Mouse (Mus musculus) MEL (cell line): ENCODE data around the gene Mslnl. TPM values are rescaled to one million over a fixed set of nuclear protein-coding genes. Genes with fewer than 3 reads are reported as not detected.

Experiments used
- DNase-seq: peaks from one replicate; pipeline ENCODE4 v3.0.0; 2011; ENCODE audit warnings: low read depth, low spot score
- H3K27ac ChIP-seq: 2 replicates; pipeline ENCODE4 v1.5.1; 2012; ENCODE audit warnings: low read depth, mild to moderate bottlenecking, control low read depth, low read length, moderate library complexity; ENCODE audit not compliant: control insufficient read depth
- H3K27me3 ChIP-seq, 2 experiments: fragments of 150-350 bp in 1 of 2; sonication (generic) in 1 of 2; 2 replicates each; pipeline ENCODE4 v1.6.1; 2012; ENCODE audit warnings: low read length in 2 of 2, mild to moderate bottlenecking in 2 of 2, improper control_type of control experiment in 1 of 2, moderate library complexity in 1 of 2; ENCODE audit not compliant: insufficient read depth in 2 of 2, control insufficient read depth in 1 of 2
- H3K36me3 ChIP-seq, 2 experiments: 2 replicates each; pipeline ENCODE4 v1.6.1; 2012 to 2014; ENCODE audit warnings: low read length in 2 of 2, improper control_type of control experiment in 1 of 2, inconsistent platforms in 1 of 2, mild to moderate bottlenecking in 1 of 2; ENCODE audit not compliant: insufficient read depth in 2 of 2, control insufficient read depth in 1 of 2
- H3K4me1 ChIP-seq, 2 experiments: fragments of 150-350 bp in 1 of 2; sonication (generic) in 1 of 2; 2 replicates each; pipeline ENCODE4 v1.6.1; 2012; ENCODE audit warnings: low read length in 2 of 2, improper control_type of control experiment in 1 of 2, mild to moderate bottlenecking in 1 of 2; ENCODE audit not compliant: insufficient read depth in 2 of 2, control insufficient read depth in 1 of 2
- H3K4me3 ChIP-seq, 2 experiments: fragments of 150-350 bp in 1 of 2; sonication (generic) in 1 of 2; 2 replicates each; pipeline ENCODE4 v1.5.1; 2012; ENCODE audit warnings: low read depth in 2 of 2, low read length in 2 of 2, mild to moderate bottlenecking in 2 of 2, moderate library complexity in 2 of 2, control low read depth in 1 of 2, improper control_type of control experiment in 1 of 2; ENCODE audit not compliant: control insufficient read depth in 1 of 2, insufficient read depth in 1 of 2
- H3K79me2 ChIP-seq: 2 replicates; pipeline ENCODE4 v1.6.1; 2012; ENCODE audit warnings: mild to moderate bottlenecking, low read length, moderate library complexity; ENCODE audit not compliant: control insufficient read depth, poor library complexity, insufficient read depth
- H3K9ac ChIP-seq: 2 replicates; pipeline ENCODE4 v1.6.1; 2012; ENCODE audit warnings: low read depth, mild to moderate bottlenecking, control low read depth, low read length, moderate library complexity; ENCODE audit not compliant: control insufficient read depth, poor library complexity, severe bottlenecking
- H3K9me3 ChIP-seq: fragments of 150-350 bp; sonication (generic); replicated peaks from 2 replicates; pipeline ENCODE4 v1.6.1; 2012; ENCODE audit warnings: mild to moderate bottlenecking, low read length, improper control_type of control experiment, moderate library complexity; ENCODE audit not compliant: insufficient read depth
- CTCF ChIP-seq, 3 experiments: IDR thresholded peaks in 2 of 3; conservative IDR thresholded peaks in 1 of 3; 2 replicates each; pipeline ENCODE4 v1.5.1; 2011 to 2012; ENCODE audit warnings: low read length in 3 of 3, low read depth in 2 of 3, mild to moderate bottlenecking in 2 of 3, improper control_type of control experiment in 1 of 3, inconsistent platforms in 1 of 3, mixed read lengths in 1 of 3, moderate library complexity in 1 of 3; ENCODE audit not compliant: control insufficient read depth in 1 of 3, insufficient read depth in 1 of 3, poor library complexity in 1 of 3, severe bottlenecking in 1 of 3
- EP300 ChIP-seq, 2 experiments: IDR thresholded peaks; 2 replicates each; pipeline ENCODE4 v1.6.1; 2011; ENCODE audit warnings: improper control_type of control experiment in 2 of 2, low read length in 2 of 2, low read depth in 1 of 2, mild to moderate bottlenecking in 1 of 2
- ETS1 ChIP-seq: IDR thresholded peaks from 2 replicates; pipeline ENCODE4 v1.6.1; 2012; ENCODE audit warnings: low read depth, mild to moderate bottlenecking, inconsistent platforms, low read length, improper control_type of control experiment, moderate library complexity
- GABPA ChIP-seq: IDR thresholded peaks from 2 replicates; pipeline ENCODE4 v1.6.1; 2012; ENCODE audit warnings: low read depth, mild to moderate bottlenecking, inconsistent platforms, low read length, improper control_type of control experiment, moderate library complexity
- GATA1 ChIP-seq: IDR thresholded peaks from 2 replicates; pipeline ENCODE4 v1.6.1; 2011; ENCODE audit warnings: low read depth, low read length, improper control_type of control experiment
- HCFC1 ChIP-seq: IDR thresholded peaks from 2 replicates; pipeline ENCODE4 v1.6.1; 2012; ENCODE audit warnings: low read depth, mild to moderate bottlenecking, inconsistent platforms, low read length, improper control_type of control experiment, moderate library complexity
- KAT2A ChIP-seq: conservative IDR thresholded peaks from 2 replicates; pipeline ENCODE4 v1.6.1; 2012; ENCODE audit warnings: low read depth, low read length, improper control_type of control experiment, inconsistent platforms
- MAFK ChIP-seq: IDR thresholded peaks from 2 replicates; pipeline ENCODE4 v1.6.1; 2011; ENCODE audit warnings: low read depth, mild to moderate bottlenecking, low read length, improper control_type of control experiment, borderline replicate concordance
- MAZ ChIP-seq: IDR thresholded peaks from 2 replicates; pipeline ENCODE4 v1.6.1; 2012; ENCODE audit warnings: low read depth, mild to moderate bottlenecking, inconsistent platforms, low read length, improper control_type of control experiment
- MEF2A ChIP-seq: IDR thresholded peaks from 2 replicates; pipeline ENCODE4 v1.6.1; 2014; ENCODE audit warnings: low read depth, mild to moderate bottlenecking, inconsistent platforms, low read length, improper control_type of control experiment; ENCODE audit not compliant: poor library complexity, insufficient replicate concordance, severe bottlenecking; ENCODE audit errors: extremely low read depth
- MYB ChIP-seq: IDR thresholded peaks from 2 replicates; pipeline ENCODE4 v1.6.1; 2011; ENCODE audit warnings: mild to moderate bottlenecking, low read depth, low read length, improper control_type of control experiment
- NELFE ChIP-seq: IDR thresholded peaks from 2 replicates; pipeline ENCODE4 v1.6.1; 2011; ENCODE audit warnings: low read depth, low read length, improper control_type of control experiment
- NRF1 ChIP-seq: IDR thresholded peaks from 2 replicates; pipeline ENCODE4 v1.6.1; 2014; ENCODE audit warnings: low read depth, mild to moderate bottlenecking, inconsistent platforms, low read length, improper control_type of control experiment, moderate library complexity; ENCODE audit not compliant: poor library complexity, insufficient read depth, severe bottlenecking
- POLR2AphosphoS5 ChIP-seq: IDR thresholded peaks from 2 replicates; pipeline ENCODE4 v1.6.1; 2012; ENCODE audit warnings: low read depth, borderline replicate concordance, mild to moderate bottlenecking, inconsistent platforms, low read length, moderate library complexity, mixed read lengths
- TAL1 ChIP-seq: IDR thresholded peaks from 2 replicates; pipeline ENCODE4 v1.6.1; 2012; ENCODE audit warnings: mild to moderate bottlenecking, inconsistent platforms, low read length, moderate library complexity, mixed read lengths
- TBP ChIP-seq: IDR thresholded peaks from 2 replicates; pipeline ENCODE4 v1.8.0; 2011; ENCODE audit warnings: low read depth, low read length, improper control_type of control experiment
- UBTF ChIP-seq: IDR thresholded peaks from 2 replicates; pipeline ENCODE4 v1.6.1; 2012; ENCODE audit warnings: low read depth, mild to moderate bottlenecking, inconsistent platforms, low read length, improper control_type of control experiment, moderate library complexity, borderline replicate concordance; ENCODE audit not compliant: insufficient read depth
- USF1 ChIP-seq: IDR thresholded peaks from 2 replicates; pipeline ENCODE4 v1.6.1; 2014; ENCODE audit warnings: low read depth, mild to moderate bottlenecking, inconsistent platforms, low read length, improper control_type of control experiment, moderate library complexity
- USF2 ChIP-seq, 2 experiments: IDR thresholded peaks; 2 replicates each; pipeline ENCODE4 v1.6.1; 2011 to 2012; ENCODE audit warnings: improper control_type of control experiment in 2 of 2, low read length in 2 of 2, borderline replicate concordance in 1 of 2, inconsistent platforms in 1 of 2, low read depth in 1 of 2, mild to moderate bottlenecking in 1 of 2; ENCODE audit not compliant: insufficient read depth in 1 of 2
- ZC3H11A ChIP-seq: IDR thresholded peaks from 2 replicates; pipeline ENCODE4 v1.6.1; 2012; ENCODE audit warnings: low read depth, mild to moderate bottlenecking, inconsistent platforms, low read length, improper control_type of control experiment
- ZNF384 ChIP-seq: IDR thresholded peaks from 2 replicates; pipeline ENCODE4 v1.6.1; 2012; ENCODE audit warnings: low read depth, mild to moderate bottlenecking, inconsistent platforms, low read length, improper control_type of control experiment
- polyA plus RNA-seq, 2 experiments: library from polyadenylated mRNA; stranded (reverse) in 1 of 2; unstranded in 1 of 2; fragments of >175 nt in 1 of 2; fragments of >200 nt in 1 of 2; gene quantifications; 2 replicates each; pipeline versions ENCODE4 v1.2.1 to v1.2.4; 2012; ENCODE audit warnings: low replicate concordance in 2 of 2, low read depth in 1 of 2; ENCODE audit not compliant: insufficient read length in 2 of 2, insufficient read depth in 1 of 2, missing spikeins in 1 of 2
- total RNA-seq: library from RNA; depleted of rRNA; stranded (reverse); fragments of 300-350 nt; gene quantifications from 2 replicates; pipeline ENCODE4 v1.2.3, GENCODE M21; 2012

Gene Mslnl
- total and polyA plus RNA-seq, 3 experiments = 0.08 TPM; not detected in 1

DNA sequence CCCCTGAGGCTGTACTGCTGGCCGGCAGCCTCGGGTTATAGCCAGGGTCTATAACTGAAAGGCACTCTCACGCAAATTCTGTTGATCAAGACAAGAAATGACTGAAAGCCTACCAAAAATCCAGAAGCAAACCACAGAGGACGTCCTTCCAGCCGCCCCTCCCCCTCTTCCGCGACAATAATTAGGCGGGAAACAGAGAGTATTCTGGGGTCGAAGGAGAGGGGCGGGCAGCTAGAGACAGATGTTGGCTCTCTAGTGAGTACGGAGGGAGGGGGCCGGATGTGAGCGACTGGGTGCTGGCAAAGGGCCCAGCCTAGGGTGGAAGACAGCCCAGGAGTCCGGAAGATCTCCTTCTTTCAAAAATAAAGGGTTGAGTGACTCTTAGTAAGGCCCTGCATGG, 56.8 kb downstream of the Mslnl start, which contains the start of gene Fam173a (continued):
- no peak for TF ChIP-seq ZNF384
- no peak for TF ChIP-seq USF2 (IDR thresholded peaks at IDR 0.05; ENCODE audit: borderline replicate concordance in 1 of 2, insufficient read depth in 1 of 2, low read depth in 1 of 2, low read length in 2 of 2)

GRCm38 (mm10) chr17:25794197-25794596, 58.4 kb downstream of the Mslnl start:
- H3K27me3 ChIP-seq = no peaks in the 10 kb centered on the region
- H3K79me2 ChIP-seq = peaks cover 20% of the 10 kb centered on the region
- no peak for TF ChIP-seq UBTF
- no peak for TF ChIP-seq GATA1
- no peak for TF ChIP-seq USF1
- TF ChIP-seq NRF1 = no peak
- TF ChIP-seq MEF2A = no peak
- no peak for TF ChIP-seq MAZ
- no peak for TF ChIP-seq KAT2A
- TF ChIP-seq TAL1 = no peak
- no peak for TF ChIP-seq POLR2AphosphoS5
- no peak for TF ChIP-seq TBP
- TF ChIP-seq MYB = no peak
- no peak for TF ChIP-seq ZNF384
- no peak for TF ChIP-seq GABPA
- no peak for TF ChIP-seq MAFK
- TF ChIP-seq ZC3H11A = no peak
- no peak for TF ChIP-seq NELFE
- no peak for TF ChIP-seq CTCF (IDR thresholded peaks at IDR 0.05 in 2 of 3, conservative IDR thresholded peaks at IDR 0.05 in 1 of 3; ENCODE audit: control insufficient read depth in 1 of 3, insufficient read depth in 1 of 3, low read depth in 2 of 3, low read length in 3 of 3, poor library complexity in 1 of 3, severe bottlenecking in 1 of 3)
- TF ChIP-seq ETS1 = no peak
- no peak overlapping the region for H3K9ac ChIP-seq
- peaks cover 0 to 9% of the 10 kb centered on the region in 2 experiments; a peak in 1 of 4 replicates for H3K36me3 ChIP-seq
- H3K4me1 ChIP-seq = peaks cover 0 to 30% of the 10 kb centered on the region in 2 experiments; a peak in 2 of 4 replicates
- H3K9me3 ChIP-seq = no peaks in the 10 kb centered on the region
- H3K27ac ChIP-seq = no peak overlapping the region
- no peak overlapping the region for H3K4me3 ChIP-seq
- DNase-seq = no peak

GRCm38 (mm10) chr17:25794998-25795397, 59.2 kb downstream of the Mslnl start:
- Histone ChIP-seq H3K9me3 (no peaks in the 10 kb centered on the region), H3K9ac (no peak overlapping the region), H3K4me3 (no peak overlapping the region), H3K27ac (no peak overlapping the region), H3K4me1 (peaks cover 0 to 30% of the 10 kb centered on the region in 2 experiments; a peak in 2 of 4 replicates), H3K27me3 (no peaks in the 10 kb centered on the region), H3K79me2 (peaks cover 20% of the 10 kb centered on the region), H3K36me3 (peaks cover 0 to 9% of the 10 kb centered on the region in 2 experiments; a peak in 1 of 4 replicates)
- no peak for DNase-seq
- TF ChIP-seq USF2 (IDR thresholded peaks at IDR 0.05; ENCODE audit: borderline replicate concordance in 1 of 2, insufficient read depth in 1 of 2, low read depth in 1 of 2, low read length in 2 of 2) (no peak), MAZ (no peak), EP300 (IDR thresholded peaks at IDR 0.05; ENCODE audit: low read depth in 1 of 2, low read length in 2 of 2) (no peak), POLR2AphosphoS5 (no peak), HCFC1 (no peak), GABPA (no peak), NELFE (no peak), KAT2A (no peak)
